Mouse (Mus musculus) frontal cortex, postnatal 10 days (tissue): ENCODE measurements at regions not wholly inside any gene's neighbourhood (a gene's known extent, or its start where the extent isn't known, plus 50 kb on each side); places are given as distances from the start of the nearest gene placed in this dataset.
"Not testable (repeated sequence)": the region's sequence is repeated elsewhere in the genome, so short reads cannot be mapped to it uniquely, and the experiment has no call there.

Source experiments
- DNase-seq, 2 experiments: peaks; one replicate each; pipeline ENCODE4 v3.0.0; 2022; ENCODE audit warnings: low spot score in 2 of 2, mixed read lengths in 1 of 2

- no peak for DNase-seq
Observed at GRCm38 (mm10) chr11:24296893-24297624, 219.2 kb downstream of the Bcl11a start.

DNA sequence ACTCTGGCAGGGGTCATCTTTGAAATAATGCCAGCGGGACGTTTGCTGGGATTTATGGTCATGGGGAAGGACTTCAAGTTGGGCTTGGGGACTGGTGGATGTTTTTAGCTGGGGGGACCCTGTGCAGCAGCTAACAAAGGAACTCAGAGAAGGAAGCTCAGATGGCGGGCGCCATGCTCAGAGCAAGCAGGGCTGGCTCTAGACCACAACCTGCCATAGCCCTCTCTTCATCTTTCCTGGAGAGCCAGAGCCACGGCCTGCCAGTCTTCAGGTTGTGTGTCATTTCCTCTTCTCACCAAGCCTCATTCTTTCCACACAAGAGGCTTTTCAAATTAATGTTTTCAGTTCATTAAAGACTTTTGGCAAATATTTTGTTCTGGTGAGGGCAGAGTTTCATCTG is 219.9 kb downstream of the Bcl11a start:
- DNase-seq: no peak

GRCm38 (mm10) chr11:24300351-24300750 is 222.5 kb downstream of the Bcl11a start:
- DNase-seq: no peak

- DNase-seq: no peak
Observed at GRCm38 (mm10) chr11:24301201-24301600, 223.3 kb downstream of the Bcl11a start.

DNA sequence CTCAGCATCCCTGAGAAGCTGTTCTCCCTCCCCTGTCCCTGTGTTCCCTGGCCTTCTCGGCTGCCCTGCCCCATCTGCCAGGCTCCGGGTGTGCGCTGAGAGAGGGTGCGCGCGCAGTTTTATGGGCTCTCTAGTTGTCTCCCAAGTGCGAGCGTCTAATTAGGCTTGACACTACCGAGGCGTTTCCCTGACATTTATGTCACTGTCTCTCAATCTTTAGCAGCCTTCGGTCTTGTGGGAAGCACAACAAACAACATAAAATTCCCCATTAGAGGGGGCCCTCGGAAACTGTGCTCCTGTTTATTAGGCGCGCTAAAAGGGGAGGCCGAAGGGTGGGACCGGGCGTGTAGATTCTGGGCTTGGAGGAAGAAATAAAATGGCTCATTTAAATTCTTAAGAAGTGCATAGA is 227.3 kb downstream of the Bcl11a start:
- peak in 1 of 2 experiments; percentile 27 for DNase-seq

- DNase-seq: no peak
Observed at GRCm38 (mm10) chr11:24305691-24306090, 227.8 kb downstream of the Bcl11a start.

DNA sequence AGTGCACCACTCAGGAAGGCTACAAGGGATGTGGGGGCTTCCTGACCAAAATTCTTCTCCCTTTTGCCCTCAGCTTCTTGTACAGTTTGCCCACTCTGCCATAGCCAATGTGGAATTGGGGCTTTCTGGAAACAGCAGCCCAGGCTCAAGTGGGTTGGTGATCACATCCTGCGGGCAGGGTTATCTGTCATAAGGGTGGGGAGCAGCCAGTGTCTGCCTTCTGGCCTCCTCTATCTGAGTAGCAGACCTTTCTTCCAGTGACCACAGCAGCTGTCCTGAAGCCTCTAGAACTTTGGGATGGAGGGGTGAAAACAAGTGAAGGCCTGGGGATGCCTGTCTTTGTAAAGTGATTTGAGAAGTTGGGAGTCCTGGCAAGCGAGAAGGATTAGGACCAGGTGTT is 228.2 kb downstream of the Bcl11a start:
- DNase-seq: no peak

DNA sequence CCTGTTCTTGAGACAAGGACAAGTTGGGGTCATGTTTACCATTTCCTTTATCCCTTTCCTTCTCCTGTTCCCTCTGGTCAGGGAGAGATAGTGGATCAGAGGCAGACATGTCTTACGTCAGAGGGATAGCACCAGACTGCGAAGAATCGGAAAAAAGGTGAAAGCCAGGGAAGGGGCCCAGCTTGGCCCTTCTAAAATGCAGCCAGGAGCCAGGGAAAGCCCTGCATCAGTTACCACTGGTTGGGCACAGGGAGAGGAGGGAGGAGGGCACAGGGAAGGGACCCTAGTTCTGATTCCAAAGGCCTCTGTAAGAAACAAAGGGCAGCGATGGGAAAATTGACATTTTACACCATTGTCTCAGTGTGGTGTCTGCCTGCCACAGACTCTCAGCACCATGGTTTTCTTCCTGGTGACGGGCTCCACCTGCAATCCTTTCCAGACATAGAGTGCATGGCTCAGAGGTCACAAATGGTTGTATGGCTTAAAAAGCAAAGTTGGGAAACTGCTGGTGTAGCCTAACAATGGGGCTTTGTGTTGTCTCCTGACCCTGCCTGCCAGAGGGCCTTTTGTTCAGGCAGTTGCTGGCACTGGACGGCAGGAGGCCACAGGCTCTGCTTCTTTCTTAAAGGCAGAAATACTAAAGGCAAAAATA is 229.9 kb downstream of the Bcl11a start:
- DNase-seq: no peak

GRCm38 (mm10) chr11:24308253-24308633 is 230.4 kb downstream of the Bcl11a start:
- DNase-seq: no peak

GRCm38 (mm10) chr11:24314046-24314445 is 236.2 kb downstream of the Bcl11a start:
- DNase-seq: no peak

DNA sequence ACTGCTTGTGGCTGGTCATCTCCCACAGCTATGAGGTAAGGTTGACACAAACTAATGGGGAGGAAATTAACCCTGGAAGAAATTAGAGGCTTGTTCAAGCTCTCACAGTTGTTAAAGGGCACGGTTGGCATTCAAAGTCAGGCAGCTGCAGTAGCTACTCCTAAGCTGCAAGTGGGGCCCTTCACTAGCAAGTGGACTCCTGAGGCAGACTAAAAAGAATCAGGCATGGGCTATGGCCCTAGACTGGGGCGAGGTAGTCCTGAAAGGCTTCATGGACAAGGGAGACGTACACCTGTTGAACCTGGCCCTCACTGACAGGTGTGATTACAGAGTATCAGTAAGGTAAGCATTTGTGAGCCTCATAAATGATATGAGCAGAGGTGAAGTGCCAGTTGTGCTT is 237.7 kb downstream of the Bcl11a start:
- no peak for DNase-seq

- peak; percentile 10 to 22 for DNase-seq
Observed at GRCm38 (mm10) chr11:24316198-24316597, 238.3 kb downstream of the Bcl11a start.

DNA sequence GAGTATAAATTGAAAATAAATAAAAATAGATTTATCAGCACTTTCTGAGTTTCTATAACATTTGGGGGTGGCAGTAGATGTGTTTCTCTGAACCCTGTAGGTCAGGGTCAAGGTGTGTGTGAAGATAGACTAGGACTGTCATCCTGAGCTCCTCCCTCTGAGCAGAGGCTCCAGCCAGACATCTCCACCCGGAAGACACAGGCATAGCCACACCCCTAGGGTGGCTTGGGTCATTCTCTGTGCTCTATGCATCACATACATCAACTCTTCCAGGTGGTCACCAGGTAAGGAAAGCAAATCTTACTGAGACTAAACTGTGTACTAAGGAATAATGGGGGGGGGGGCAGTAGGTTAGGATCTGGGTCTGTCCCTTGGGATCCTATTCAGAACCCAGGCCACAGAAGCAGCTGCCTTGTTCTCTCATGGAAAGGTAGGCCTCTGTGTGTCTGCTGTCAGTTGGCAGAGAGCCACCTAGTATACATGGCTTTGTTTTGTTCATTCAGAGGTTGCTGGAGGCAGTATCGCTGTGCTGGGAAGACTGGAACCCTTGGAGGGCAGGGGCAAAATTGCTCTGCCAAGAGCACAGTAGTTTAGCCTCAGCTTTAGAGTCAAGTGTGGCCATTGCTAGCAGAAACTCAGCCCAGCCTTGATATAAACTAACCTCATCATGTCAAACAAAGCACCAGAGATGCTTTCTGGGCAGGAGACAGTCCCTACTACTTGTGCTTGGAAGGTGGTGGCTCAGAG is 240.3 kb downstream of the Bcl11a start:
- DNase-seq: no peak

- no peak for DNase-seq
Observed at GRCm38 (mm10) chr11:24319222-24319621, 241.4 kb downstream of the Bcl11a start.

GRCm38 (mm10) chr11:24322412-24322811 is 244.6 kb downstream of the Bcl11a start:
- not testable (repeated sequence) for DNase-seq

DNA sequence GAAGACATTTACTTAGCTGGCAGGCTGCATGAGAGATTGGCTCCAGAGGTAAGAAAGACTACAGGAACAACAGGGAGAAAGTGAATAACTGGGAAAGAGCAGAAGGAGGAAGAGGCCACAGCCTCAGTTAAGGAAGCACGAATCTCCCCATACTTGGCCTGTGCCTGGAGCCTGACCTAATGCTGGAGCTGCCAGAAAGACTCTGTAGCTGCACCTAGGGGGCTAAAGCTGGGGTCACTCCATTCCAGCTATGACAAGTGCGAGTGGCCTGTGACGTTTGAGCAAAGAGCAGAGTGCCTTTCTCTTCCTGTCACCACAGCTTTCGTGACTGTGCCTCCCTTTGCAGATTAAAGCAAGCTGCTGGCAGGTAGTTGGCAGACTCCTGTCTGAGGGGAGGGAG is 250.6 kb downstream of the Bcl11a start:
- no peak for DNase-seq

- DNase-seq: no peak
Observed at GRCm38 (mm10) chr11:24330366-24331124, 252.7 kb downstream of the Bcl11a start.

DNA sequence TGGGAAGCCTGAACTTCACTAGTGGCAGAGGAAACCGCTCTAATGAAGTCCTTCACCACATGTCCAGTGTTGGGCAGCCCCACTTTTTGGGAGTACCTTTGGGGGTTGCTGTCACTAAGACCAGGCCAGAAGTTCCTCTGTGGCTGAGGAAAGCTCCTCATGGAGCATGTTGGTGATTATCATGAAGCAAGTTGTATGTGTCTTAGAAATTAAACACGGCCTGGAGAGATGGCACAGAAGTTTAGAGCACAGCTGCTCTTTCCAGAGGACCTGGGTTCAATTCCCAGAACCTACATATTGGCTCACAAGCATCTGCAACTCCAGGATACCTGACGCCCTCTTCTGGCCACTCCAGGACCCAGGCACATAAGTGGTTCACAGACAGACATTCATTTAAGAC is 254.4 kb downstream of the Bcl11a start:
- no peak for DNase-seq

- DNase-seq: no peak
Observed at GRCm38 (mm10) chr11:24333111-24333510, 255.3 kb downstream of the Bcl11a start.

DNA sequence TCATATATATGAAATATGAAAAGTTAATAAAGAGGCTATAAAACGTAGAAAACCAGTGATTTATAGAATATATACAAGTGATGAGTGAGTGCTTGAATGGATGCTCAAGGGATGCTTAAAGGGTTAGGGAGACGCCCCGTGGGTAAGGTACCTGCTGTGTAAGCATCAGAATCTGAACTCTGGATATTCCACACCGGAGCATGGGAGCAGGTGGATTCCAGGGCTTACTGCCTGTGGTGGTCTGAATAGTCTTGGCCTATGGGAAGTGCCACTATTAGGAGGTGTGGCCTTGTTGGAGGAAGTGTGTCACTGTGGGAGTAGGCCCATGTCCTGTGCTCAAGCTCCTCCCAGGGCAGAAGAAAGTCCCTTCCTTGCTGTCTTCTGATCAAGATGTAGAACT is 257.4 kb downstream of the Bcl11a start:
- no peak for DNase-seq

GRCm38 (mm10) chr11:24338111-24338510 is 260.3 kb downstream of the Bcl11a start:
- no peak for DNase-seq

DNA sequence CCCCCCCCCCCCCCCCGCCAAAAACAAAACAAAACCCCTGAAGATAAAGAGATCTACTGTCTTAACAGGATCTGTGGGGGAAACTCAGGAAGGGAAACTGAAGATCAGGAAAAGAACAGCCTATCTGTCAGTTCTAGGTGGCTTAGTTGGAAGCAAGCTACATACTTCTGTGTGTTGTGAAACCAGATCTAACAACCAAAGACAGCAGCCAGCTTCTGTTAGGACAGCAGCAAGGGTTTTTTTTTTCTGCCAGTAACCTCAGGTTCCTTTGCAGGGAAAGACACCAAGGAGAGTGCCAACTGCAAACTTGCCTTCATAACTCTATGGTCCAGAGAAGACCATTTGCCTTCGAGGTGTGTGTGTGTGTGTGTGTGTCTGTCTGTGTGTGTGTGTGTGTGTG is 261.2 kb downstream of the Bcl11a start:
- DNase-seq: no peak
